Mouse (Mus musculus): ENCODE data around the gene Csk. TPM values are rescaled to one million over a fixed set of nuclear protein-coding genes. Genes with fewer than 3 reads are reported as not detected.

The Csk gene
- 40.8 and 42.3 TPM in 2 replicates for polyA plus RNA-seq (2016; fragmentation: Nextera tagmentation; extraction: Ambion mirVana)

DNA sequence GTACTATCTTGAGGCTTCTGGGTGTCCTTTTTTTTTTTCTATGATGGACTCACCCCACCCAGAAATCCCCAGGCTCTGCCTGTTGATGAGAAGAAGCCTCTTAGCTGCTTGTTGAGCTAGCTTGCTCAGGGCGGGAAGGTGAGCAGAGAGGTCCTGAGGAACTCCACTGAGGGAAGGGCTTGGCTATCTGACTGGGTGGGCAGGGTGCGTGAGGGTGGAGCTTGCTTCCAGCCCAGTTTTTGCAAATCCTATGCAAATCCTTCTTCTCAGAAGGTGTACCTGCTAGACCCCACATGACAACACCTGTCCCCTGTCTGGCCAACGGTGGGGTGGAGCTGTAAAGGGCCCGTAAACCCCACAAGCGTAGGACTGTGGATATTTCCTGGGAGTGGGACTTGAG lies at the start of gene Csk:
TSS of gene Csk (minus strand) at position 349 of the 400 bp plus-strand sequence.
- no peak for DNase-seq (ENCODE audit: low spot score)
- Histone ChIP-seq H3K4me3 (no peak within 1 kb of the TSS; the same call in 1 of the 2 replicates), H3K9me3 (no peaks in the 10 kb centered on the region), H3K4me1 (replicated peaks) (peaks cover 51% of the 10 kb centered on the region), H3K27me3 (ENCODE audit: insufficient read depth, poor library complexity, severe bottlenecking) (peaks cover 34% of the 10 kb centered on the region), H3K27ac (peak within 1 kb of the TSS; percentile 83), H3K36me3 (no peaks in the 10 kb centered on the region)
- WGBS = 36% methylated on average over 5 of the region's 5 CpGs

DNA sequence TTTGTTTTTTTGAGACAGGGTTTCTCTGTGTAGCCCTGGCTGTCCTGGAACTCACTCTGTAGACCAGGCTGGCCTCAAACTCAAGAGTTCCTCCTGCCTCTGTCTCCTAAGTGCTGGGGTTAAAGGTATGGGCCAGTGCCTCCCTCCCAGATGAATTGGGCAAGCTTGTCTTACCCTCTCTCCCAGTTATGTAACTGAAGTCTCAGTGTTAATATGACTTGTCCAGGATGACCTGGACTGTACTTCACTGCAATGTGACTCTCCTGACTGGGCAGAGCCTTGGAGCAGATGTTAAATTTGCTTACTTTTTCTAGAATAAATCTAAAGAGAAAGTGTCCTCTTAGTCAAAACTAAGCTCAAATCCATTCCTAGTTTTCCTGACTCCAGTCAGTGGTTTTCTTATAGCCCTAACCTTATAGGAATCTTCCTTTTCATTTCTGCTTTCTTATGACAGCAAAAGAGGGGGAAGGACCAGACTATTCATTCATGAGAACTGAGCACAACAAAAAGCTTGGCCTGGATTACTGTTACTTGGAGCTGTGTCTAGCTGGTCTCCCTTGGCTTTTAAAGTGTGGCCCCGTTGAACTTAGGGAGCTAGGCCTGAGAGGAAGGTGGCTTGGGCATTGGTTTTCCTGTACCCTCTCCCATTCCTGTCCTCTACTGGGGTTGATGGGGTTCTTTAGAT lies 45.2 kb upstream of the Csk start:
- Histone ChIP-seq H3K27me3 (ENCODE audit: insufficient read depth, poor library complexity, severe bottlenecking) (peaks cover 51% of the 10 kb centered on the region), H3K4me3 (no peak overlapping the region), H3K9me3 (no peaks in the 10 kb centered on the region), H3K4me1 (replicated peaks) (peaks cover 18% of the 10 kb centered on the region), H3K27ac (no peak overlapping the region), H3K36me3 (no peaks in the 10 kb centered on the region)
- DNase-seq (ENCODE audit: low spot score) = no peak
- 79% methylated on average over 1 of the region's 1 CpGs for WGBS

DNA sequence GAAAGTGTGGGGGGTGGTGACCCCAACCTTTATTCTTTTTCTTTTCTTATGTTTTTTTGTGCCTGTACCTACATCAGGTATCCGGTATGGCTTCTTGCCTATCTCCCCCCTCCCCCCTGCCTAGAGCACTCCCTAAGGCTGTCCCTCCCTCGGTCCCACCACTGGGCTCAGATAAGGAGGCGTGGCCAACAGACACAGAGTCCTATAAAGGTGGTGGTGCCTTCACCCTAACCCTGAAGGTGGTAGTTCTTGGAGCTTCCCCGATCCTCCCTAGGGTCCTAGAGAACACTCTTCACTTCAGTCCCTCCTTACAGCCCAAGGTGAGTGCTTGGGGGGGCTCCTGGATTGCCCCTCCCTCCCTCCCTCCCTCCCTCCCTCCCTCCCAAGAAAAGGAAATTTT lies 43.9 kb upstream of the Csk start:
- DNase-seq (ENCODE audit: low spot score) = no peak
- Histone ChIP-seq H3K4me3 (no peak overlapping the region), H3K27ac (no peak overlapping the region), H3K36me3 (no peaks in the 10 kb centered on the region), H3K4me1 (replicated peaks) (peaks cover 18% of the 10 kb centered on the region), H3K27me3 (ENCODE audit: insufficient read depth, poor library complexity, severe bottlenecking) (peaks cover 60% of the 10 kb centered on the region), H3K9me3 (no peaks in the 10 kb centered on the region)
- WGBS = 16% methylated on average over 4 of the region's 4 CpGs

DNA sequence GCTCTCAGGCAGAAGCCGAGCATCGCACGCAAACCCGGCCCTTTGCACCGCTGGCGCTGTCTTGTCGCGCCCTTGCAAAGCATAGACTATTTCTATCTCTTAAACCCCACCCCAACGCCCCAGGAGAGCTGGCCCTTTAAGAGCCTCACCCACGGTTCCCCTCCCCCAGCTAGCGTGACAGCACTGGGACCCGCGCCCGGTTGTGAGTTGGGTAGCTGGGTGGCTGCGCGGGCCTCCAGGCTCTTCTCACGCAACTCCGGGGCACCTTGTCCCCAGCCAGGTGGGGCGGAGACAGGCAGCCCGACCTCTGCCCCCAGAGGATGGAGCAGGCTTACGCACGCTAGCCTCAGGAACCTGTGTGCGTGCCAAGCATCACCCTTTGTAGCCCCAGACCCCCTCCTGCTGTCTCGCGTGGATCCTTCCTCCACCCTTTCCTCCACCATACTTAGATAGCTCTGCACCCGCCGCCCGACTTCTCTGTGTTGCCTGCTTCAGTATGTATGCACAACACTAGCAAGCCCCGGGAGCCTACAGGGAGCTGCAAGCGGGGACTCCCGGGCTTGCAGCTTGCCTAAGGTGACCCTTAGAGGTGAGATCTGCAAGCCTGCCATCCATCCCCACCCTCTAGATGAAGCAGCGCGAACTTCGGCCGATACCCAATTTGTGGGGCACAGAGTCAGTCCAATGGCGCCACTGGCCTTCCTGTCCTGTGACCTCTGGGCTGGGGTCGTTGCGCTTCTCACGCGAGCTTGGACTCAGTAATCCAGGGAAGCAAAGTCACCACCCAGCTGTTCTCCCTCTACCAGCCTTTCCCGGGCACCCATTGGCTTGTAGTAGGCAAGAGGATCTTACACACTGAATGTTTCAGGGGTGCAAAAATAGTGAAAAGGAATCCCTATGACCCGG lies 43.2 kb upstream of the Csk start:
- peaks cover 60% of the 10 kb centered on the region for H3K27me3 ChIP-seq (ENCODE audit: insufficient read depth, poor library complexity, severe bottlenecking)
- H3K9me3 ChIP-seq = no peaks in the 10 kb centered on the region
- peaks cover 18% of the 10 kb centered on the region for H3K4me1 ChIP-seq (replicated peaks)
- 1% methylated on average over 42 of the region's 42 CpGs for WGBS
- peak; percentile 27 for DNase-seq (ENCODE audit: low spot score)
- H3K36me3 ChIP-seq = no peaks in the 10 kb centered on the region
- H3K27ac ChIP-seq = peak overlapping the region; percentile 56
- peak overlapping the region; percentile 61 for H3K4me3 ChIP-seq

DNA sequence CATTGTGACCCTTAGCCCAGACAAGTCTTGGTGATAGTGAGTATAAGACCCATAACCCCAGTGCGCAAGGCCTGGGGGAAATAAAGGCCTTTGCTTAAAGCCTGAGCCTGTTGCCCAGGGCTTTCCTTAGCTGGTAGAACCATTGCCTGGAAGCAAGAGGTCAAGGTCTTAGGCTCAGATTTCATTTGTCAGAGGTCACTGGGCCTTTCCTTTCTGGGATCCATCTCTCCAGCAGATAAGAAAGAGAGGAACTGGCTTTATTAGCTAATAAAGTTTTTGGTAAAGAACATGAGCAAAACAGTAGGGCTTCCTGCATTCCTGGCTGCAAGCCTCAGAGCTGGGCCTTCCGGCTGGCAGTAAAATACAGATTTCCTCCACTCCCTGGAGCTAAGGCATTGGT lies 40.7 kb upstream of the Csk start:
- 81% methylated on average over 2 of the region's 2 CpGs for WGBS
- Histone ChIP-seq H3K27me3 (ENCODE audit: insufficient read depth, poor library complexity, severe bottlenecking) (peaks cover 60% of the 10 kb centered on the region), H3K27ac (no peak overlapping the region), H3K9me3 (no peaks in the 10 kb centered on the region), H3K4me3 (no peak overlapping the region), H3K36me3 (no peaks in the 10 kb centered on the region), H3K4me1 (replicated peaks) (peaks cover 18% of the 10 kb centered on the region)
- no peak for DNase-seq (ENCODE audit: low spot score)

DNA sequence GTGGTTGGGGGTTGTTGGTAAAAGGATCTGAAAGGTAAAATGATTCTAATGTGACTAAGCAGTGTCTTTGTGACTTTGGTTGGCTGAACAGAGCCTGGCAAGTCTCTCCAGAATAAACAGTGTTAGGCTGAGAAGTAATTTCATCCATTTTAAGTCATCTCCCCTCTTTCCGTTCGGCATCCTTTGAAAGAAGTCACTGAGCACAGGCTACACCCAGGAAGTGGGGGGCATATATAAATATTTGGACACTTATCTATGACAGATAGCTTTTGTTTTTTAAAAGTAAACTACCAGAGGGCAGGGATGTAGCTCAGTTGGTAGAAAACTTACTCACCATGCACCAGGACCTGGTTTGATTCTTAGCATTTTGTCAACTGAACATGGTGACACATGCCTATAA lies 35.2 kb upstream of the Csk start:
- Histone ChIP-seq H3K4me3 (no peak overlapping the region), H3K27ac (no peak overlapping the region), H3K36me3 (no peaks in the 10 kb centered on the region), H3K4me1 (replicated peaks) (no peaks in the 10 kb centered on the region; the same call in 1 of the 2 replicates), H3K27me3 (ENCODE audit: insufficient read depth, poor library complexity, severe bottlenecking) (peaks cover 9% of the 10 kb centered on the region), H3K9me3 (no peaks in the 10 kb centered on the region)
- 86% methylated on average over 2 of the region's 2 CpGs for WGBS
- no peak for DNase-seq (ENCODE audit: low spot score)

DNA sequence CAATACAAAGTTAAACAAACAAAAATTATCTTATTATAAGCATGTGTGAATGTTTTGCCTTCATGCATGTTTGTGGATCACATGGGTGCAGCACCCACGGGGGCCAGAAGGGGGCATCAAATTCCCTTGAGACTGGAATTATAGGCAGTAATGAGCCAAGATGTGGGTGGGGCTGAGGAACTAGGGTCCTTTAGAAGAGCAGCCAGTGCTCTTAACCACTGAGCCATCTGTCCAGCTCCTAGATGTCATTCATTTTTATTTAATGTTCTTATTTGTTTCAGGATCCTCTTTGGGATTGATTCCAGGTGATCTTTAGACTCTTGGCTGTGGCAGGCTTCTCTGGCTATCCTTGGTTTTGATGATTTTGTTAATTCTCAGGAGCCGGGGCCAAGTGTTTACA lies 34.7 kb upstream of the Csk start:
- Histone ChIP-seq H3K27me3 (ENCODE audit: insufficient read depth, poor library complexity, severe bottlenecking) (peaks cover 4% of the 10 kb centered on the region; the same call in 1 of the 2 replicates), H3K4me1 (replicated peaks) (no peaks in the 10 kb centered on the region; the same call in 1 of the 2 replicates), H3K27ac (no peak overlapping the region), H3K36me3 (no peaks in the 10 kb centered on the region), H3K9me3 (no peaks in the 10 kb centered on the region), H3K4me3 (no peak overlapping the region)
- 52% methylated on average over 2 of the region's 2 CpGs for WGBS
- DNase-seq (ENCODE audit: low spot score) = no peak

DNA sequence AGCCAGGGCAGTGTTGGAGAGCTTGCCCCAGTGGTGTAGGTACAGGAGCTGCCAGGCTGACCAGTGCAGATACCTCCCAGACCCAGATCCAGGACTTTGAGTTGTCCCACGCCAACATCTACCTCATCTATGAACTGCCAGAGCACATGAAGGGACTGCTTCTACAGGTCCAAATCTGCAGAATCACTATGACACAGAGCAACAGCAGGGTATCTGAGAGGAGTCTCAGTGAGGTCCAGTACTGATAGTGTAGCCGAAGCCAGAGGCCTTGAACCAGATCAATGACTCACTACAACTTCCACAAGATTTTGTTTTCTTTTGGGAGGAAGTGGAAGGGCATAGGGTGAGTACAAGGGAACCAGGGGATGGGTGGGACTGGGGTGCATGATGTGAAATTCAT lies 34.3 kb upstream of the Csk start, which contains the start of gene Cyp1a1:
TSS of gene Cyp1a1 (plus strand) at position 178 of the 400 bp plus-strand sequence.
- Histone ChIP-seq H3K9me3 (no peaks in the 10 kb centered on the region), H3K4me1 (replicated peaks) (no peaks in the 10 kb centered on the region; the same call in 1 of the 2 replicates), H3K36me3 (no peaks in the 10 kb centered on the region), H3K27ac (no peak within 1 kb of the TSS), H3K4me3 (no peak within 1 kb of the TSS), H3K27me3 (ENCODE audit: insufficient read depth, poor library complexity, severe bottlenecking) (0 out of 2 replicates have a peak, but pooled peaks cover under 1% of the 10 kb centered on the region)
- no peak for DNase-seq (ENCODE audit: low spot score)
- 85% methylated on average over 2 of the region's 2 CpGs for WGBS

DNA sequence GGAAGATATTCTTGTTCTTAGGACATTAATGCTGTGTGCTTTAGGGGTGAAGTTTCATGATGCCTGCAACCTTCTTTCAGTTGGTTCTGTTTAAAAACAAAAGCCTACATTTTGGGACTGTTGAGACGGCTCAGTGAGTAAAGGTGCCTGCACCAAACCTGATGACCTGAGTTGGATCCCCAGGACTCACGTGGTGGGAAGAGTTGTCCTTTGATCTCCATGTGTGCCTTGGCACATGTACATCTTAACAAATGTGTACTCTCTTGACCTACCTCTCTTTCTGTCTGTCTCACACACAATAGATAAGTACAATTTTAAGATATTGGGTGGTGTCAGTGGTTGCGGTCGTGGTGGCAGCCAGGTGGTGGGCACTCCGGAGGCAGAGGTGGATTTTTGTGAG lies 32.6 kb upstream of the Csk start:
- Histone ChIP-seq H3K4me1 (replicated peaks) (no peaks in the 10 kb centered on the region), H3K36me3 (no peaks in the 10 kb centered on the region), H3K9me3 (no peaks in the 10 kb centered on the region), H3K4me3 (no peak overlapping the region), H3K27me3 (ENCODE audit: insufficient read depth, poor library complexity, severe bottlenecking) (no peaks in the 10 kb centered on the region), H3K27ac (no peak overlapping the region)
- DNase-seq (ENCODE audit: low spot score) = no peak
- 89% methylated on average over 5 of the region's 5 CpGs for WGBS

DNA sequence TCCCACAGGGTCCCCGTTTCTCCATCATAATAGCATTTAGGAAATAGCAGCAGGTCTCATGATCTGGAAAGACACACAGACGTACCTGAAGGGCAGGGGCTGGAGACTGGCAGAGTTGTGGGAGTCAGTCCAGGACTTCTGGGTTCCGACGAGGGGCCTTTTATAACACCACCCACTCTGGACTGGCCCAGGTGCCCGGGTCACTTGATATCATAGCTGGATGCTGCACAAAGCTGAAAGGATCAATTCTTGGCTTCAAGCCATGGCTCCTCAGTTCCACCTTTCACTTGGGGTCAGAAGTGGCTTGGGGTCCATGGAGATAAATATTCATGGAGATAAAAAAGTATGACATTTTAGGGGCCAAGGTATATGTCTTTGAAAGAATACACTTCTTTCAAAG lies 30.1 kb upstream of the Csk start, which contains the start of gene Cyp1a2:
TSS of gene Cyp1a2 (minus strand) at position 184 of the 400 bp plus-strand sequence.
- Histone ChIP-seq H3K36me3 (no peaks in the 10 kb centered on the region), H3K9me3 (no peaks in the 10 kb centered on the region), H3K27me3 (ENCODE audit: insufficient read depth, poor library complexity, severe bottlenecking) (no peaks in the 10 kb centered on the region), H3K27ac (no peak within 1 kb of the TSS), H3K4me3 (no peak within 1 kb of the TSS), H3K4me1 (replicated peaks) (no peaks in the 10 kb centered on the region)
- 77% methylated on average over 5 of the region's 5 CpGs for WGBS
- DNase-seq (ENCODE audit: low spot score) = no peak

DNA sequence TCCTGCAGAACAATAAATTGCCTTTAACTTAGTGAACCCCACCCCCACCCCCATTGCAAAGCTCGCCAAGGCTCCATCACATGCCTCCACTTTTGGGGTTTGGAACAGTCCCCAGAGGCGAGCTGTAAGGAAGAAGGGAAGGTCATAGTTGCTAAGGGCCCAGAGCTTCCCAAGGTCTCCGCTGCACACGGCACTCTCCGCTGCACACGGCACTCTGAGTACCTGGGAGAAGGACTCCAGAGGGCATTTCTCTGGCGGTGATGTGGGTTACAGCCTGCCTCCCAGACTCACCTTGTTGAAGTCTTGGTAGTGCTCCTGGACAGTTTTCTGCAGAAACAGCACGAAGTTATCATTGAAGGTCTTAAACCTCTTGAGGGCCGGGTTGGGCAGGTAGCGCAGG lies 28.0 kb upstream of the Csk start:
- no peaks in the 10 kb centered on the region for H3K27me3 ChIP-seq (ENCODE audit: insufficient read depth, poor library complexity, severe bottlenecking)

DNA sequence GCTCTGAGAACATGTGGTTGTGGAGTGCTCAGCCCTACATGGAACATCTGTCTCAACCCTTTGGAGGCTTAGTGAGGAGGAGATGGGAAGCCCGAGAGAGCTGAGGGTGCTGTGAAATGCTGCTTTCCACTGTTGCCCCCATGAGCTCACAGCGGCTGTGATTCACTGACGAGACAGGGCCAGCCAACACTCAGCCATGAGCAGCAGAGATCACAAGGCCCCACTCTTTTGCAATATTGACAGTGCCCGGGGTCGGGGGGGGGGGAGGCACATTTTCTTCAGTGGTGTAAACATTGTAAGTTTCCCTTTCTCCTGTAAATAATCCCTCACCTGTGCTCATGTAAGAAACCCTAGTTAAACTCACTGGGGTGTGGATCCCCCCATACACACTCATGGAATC lies 18.1 kb upstream of the Csk start:
- WGBS = 86% methylated on average over 5 of the region's 5 CpGs
- Histone ChIP-seq H3K27ac (no peak overlapping the region), H3K36me3 (no peaks in the 10 kb centered on the region), H3K27me3 (ENCODE audit: insufficient read depth, poor library complexity, severe bottlenecking) (peaks cover 4% of the 10 kb centered on the region; the same call in 1 of the 2 replicates), H3K4me1 (replicated peaks) (no peaks in the 10 kb centered on the region), H3K9me3 (peaks cover 3% of the 10 kb centered on the region; the same call in 1 of the 2 replicates), H3K4me3 (no peak overlapping the region)
- DNase-seq (ENCODE audit: low spot score) = no peak

More for the DNA sequence above, 28.0 kb upstream of the Csk start:
- DNase-seq (ENCODE audit: low spot score) = no peak
- Histone ChIP-seq H3K36me3 (no peaks in the 10 kb centered on the region), H3K27ac (no peak overlapping the region), H3K4me3 (no peak overlapping the region), H3K4me1 (replicated peaks) (no peaks in the 10 kb centered on the region), H3K9me3 (no peaks in the 10 kb centered on the region)
- WGBS = 85% methylated on average over 10 of the region's 10 CpGs

DNA sequence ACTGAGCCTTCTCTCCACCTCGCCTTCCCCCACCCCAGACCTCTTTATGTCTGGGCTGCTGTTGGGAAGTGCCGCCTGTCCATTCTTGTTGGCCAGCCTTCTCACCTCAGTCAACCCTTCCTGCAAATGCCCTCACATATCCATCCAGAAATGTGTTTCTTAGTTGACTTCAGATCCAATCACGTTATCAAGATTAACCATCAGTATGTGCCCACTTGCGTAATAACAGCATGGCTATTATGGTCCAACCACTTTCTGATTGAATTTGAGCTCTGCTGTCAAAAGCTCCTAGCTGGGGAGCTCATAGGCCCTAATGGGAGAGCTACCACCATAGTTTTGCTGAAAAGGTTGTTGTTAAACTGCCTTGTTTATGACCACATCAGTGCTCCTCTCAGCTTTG lies 17.6 kb upstream of the Csk start:
- no peak for DNase-seq (ENCODE audit: low spot score)
- WGBS = 91% methylated on average over 4 of the region's 4 CpGs
- H3K9me3 ChIP-seq = peaks cover 3% of the 10 kb centered on the region; the same call in 1 of the 2 replicates
- H3K4me3 ChIP-seq = no peak overlapping the region
- peaks cover 4% of the 10 kb centered on the region; the same call in 1 of the 2 replicates for H3K27me3 ChIP-seq (ENCODE audit: insufficient read depth, poor library complexity, severe bottlenecking)
- no peak overlapping the region for H3K27ac ChIP-seq
- no peaks in the 10 kb centered on the region for H3K36me3 ChIP-seq
- no peaks in the 10 kb centered on the region for H3K4me1 ChIP-seq (replicated peaks)
